Mouse (Mus musculus) layer of hippocampus, postnatal 10 days (tissue): Measurements from ENCODE around the gene Col5a1. TPM values are rescaled to one million over a fixed set of nuclear protein-coding genes. Genes with fewer than 3 reads are reported as not detected.

Experiments used
- DNase-seq, 2 experiments: peaks; one replicate each; pipeline ENCODE4 v3.0.0; 2021; ENCODE audit warnings: low spot score in 2 of 2
- total RNA-seq, 2 experiments: library from RNA; stranded (reverse); gene quantifications; 2 replicates each; pipeline ENCODE4 v1.2.3; 2021

Col5a1 gene
- total RNA-seq, 2 experiments from 2014 or later: 9.9 to 10.8 TPM

DNA sequence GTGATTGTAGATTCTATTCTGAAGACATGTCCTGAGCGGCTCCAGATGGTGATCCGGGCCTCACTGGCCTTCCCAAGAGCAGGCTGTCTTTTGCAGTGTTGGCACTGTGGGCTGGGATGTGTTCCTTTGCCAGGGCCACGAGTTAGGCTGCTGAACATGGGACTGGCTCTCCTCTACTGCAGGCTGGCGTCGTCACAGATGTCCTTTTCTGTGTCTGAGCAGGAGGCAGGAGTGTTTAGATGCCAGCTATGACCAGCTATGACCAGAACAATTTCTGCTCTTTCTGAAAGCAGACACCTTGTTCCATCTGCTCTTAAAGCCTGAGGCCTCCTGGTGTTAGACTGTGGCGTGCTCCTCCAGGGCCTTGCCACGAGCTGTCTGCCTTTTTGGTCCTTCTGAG, 31.9 kb downstream of the Col5a1 start:
- no peak for DNase-seq

DNA sequence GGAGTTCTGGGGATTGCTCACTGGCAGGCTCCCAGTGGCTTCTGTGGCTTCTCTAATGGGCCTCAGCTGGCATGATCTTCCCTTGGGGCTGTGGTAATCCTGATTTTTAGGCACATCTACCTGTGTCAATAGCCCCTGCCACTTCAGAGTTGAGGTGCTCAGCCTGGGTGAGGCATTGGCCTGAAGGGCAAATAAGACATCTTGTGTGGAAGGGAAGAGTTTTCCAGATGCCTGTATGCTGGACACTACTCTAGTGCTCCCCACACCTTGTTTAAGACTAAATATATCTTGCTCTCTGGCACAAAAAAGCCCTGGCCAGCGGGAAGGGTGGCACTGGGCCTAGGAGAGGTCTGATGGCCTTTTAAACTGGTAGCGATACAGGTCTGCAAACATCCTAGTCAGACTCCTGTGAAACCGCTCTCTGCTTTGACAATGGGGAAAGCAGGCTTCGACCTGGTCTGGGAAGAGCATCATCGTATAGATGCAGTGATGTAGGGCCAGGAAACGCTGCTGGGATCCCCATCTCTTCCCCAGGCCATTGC, 33.2 kb downstream of the Col5a1 start:
- DNase-seq: no peak

DNA sequence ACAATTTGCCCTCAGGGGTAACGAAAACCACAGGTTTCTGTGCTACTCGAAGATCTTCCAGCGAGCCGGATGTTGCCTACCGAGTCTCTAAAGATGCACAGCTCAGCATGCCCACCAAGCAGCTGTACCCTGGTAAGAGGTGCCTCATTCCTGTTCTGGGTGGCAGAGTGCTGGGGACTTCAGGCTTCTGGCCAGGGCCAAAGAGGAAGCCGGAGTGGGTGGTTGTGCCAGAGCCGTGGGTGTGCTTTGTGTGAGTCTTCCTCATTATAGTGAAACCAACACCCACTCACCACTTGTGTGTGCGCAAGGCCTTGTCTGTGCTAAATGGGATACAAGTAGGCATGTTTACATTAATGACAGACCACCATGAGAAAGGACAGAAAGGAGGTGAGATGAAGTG, 35.8 kb downstream of the Col5a1 start:
- no peak for DNase-seq

DNA sequence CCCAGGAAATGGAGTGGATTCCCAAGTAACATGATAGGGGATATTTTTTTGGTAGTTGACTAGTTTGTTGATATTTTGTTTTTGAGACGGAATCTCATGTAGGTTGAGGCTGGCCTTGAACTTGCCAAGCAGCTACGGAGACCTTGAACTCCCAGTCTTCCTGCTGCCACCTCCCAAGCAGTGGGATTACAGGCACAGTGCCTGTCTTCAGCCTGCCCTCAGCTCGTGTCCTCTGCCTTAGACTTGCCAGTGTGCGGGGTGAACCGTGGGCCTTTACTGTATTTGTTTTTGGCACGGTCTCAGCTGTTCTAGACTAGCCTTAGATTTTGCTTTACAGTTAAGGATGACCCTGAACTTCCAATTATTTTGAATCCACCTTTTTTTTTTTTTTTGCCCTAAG, 37.5 kb downstream of the Col5a1 start:
- no peak for DNase-seq

DNA sequence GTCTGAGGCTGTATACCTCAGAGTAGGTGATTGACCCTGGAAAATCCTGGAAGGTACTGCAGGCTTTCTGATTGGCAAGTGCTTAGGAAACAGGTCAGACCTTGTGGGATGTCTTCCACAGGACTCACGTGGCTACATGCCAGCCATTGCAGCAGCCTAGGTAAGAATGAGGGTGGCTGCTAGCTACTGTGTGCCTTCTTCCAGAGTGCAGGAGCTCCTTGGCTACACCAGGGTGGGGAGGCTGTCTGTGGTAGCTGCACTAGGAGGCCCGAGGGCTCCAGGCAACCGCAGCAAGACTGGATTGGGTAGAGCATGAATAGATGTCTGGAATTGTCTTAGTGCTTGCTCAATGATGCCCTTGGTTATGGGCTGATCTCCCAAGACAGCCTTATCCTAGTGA, 38.2 kb downstream of the Col5a1 start:
- no peak for DNase-seq

DNA sequence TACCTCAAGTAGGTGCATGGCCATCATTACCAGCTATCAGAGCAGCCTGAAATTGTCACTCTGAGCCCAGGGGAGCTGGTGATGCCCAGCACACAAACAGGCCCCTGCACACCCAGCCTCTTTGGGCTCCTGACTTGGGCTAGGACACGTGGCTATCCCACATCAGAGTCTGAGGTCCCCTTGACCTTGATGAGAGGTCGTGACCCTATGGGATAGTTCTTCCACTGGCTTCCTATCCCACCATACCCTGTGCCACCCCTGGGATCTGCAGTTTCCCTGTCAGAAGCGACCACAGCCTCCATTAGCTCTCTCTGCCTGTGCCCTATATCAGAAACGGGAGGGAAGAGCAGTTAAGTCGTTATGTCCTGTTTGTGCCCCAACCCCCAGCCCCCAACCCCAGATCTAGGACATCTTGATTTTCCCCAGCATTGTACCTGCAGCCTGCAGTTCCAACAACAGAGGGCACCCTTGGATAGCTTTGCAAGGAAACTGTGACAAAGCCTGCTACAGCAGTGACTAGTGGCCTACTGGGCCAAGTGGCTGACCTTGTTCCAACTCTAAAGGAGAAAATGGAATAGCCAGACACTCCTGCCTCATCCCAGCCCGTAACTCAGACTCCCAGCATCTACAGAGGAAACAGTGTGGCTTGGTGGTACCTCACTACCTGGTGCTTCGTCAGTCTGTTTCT, 40.4 kb downstream of the Col5a1 start:
- peak; percentile 82 to 87 for DNase-seq

DNA sequence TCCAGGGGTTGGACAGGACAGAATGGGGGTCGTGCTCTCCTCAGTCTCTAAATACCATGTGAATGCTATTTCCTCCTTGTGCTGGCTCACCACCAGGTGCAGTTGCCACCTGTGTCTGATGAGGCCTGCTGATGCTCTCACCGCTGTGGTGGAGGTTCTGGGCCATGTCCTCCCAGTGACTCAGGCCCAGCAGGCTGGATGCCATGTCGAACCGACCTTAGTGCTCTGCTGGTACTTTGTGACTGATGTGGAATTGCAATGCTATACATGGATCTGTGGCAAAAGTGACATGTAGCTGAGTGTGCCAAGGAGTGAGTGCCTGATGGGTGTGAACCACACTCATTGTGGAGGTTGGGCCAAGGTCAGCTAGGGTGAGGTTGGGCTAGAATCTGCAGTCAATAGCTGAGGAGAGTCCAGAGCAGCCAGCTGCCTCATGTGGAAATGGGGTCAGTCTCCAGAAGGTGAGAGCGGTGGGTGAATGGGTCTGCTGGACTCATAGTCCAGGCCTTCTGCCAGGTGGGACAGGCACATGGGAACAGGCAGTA, 44.3 kb downstream of the Col5a1 start:
- no peak for DNase-seq

DNA sequence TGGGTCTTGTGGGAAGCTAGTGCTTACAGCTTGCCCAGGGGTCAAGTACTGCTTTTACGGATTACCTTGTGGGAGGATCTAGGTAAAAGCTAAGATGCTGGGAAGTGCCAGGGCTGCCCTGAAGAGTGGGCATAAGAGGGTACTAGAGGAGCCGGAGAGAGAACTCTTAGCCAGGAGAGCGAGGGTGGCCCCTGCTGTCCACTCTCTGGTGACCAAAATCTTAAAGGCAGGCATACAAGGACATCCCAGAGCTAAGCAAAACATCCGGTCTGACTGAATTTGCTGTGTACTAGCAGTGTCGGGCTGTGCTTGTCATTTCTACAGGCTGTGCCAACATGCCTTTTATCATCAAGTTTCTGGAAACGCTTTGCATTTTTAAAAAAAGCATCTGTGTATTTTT, 44.9 kb downstream of the Col5a1 start:
- no peak for DNase-seq

DNA sequence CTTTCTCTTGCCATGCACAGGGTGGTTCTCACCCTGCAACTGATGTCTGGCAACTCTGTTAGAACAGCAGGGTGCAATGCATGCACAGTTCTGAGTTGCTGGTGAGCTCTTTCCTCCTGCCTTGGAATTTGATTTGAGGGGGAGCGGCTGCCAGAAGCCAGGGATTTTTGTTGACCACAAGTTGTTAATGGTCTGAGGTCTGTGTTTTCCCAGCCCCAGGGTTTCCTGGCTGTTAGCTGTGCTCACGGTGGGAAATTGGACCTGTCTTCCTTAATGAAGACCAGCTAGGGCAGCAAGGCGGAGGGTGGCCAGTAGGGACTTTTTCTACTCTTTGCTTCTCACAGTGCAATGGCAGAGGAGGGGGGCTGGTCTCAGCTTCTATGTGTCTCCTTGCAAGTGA, 45.7 kb downstream of the Col5a1 start:
- no peak for DNase-seq

DNA sequence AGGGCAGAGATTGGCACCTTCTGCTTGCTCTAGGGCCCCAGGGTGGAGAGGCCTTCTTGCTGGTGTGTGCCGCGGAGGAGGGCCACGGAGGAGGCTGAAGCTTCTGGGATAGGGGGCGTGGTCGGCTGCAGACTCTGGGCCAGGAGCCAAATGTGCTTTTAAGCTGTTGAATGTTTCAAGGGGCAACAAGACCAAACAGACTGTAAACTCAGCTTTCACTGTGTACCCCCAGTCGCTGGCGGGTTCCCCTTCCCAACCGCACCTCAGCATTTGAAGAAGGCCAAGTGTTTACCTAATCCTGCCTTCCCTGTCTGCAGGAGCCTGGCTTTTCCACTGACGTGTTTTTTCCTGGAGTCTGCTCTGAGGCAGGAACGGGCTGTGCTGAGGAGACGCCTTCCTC, 48.0 kb downstream of the Col5a1 start:
- DNase-seq: no peak

DNA sequence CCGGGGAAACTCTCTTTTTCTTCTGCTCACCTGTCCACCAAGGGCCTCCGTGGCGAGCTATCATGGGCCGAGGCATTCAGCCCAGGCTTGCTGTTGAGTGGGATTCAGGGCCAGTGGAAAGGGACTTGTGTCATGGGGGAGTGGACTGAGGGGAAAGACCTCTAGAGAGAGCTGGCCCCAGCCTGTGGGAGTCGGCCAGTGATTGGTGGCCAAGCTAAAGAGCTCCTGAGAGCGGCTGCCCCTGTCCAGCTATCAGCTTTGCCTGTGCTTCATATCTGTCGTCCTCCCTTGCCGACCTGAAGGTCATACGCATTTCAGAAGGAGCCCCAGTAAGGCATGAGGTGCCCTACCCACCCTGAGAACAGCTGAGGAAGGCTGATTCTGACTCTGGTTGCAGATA, 48.6 kb downstream of the Col5a1 start:
- DNase-seq: no peak

DNA sequence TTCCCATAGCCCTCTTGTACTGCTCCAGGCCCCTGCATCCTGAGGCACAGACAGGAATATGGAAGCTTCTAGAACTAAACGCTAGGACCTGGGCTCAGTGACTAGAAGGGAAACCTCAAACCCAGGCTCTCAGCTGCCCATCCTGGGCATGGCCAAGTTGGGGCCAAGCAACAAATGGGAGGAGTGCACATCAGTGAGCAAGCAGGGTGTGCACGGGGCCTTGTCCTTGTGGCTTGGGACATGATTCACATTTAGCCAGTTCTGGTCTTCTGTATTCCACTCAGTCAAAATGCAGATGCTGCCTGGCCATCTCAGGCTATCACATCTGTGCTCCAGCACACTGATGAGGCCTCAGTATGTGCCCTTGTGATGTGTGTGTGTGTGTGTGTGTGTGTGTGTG, 49.2 kb downstream of the Col5a1 start:
- DNase-seq: no peak

DNA sequence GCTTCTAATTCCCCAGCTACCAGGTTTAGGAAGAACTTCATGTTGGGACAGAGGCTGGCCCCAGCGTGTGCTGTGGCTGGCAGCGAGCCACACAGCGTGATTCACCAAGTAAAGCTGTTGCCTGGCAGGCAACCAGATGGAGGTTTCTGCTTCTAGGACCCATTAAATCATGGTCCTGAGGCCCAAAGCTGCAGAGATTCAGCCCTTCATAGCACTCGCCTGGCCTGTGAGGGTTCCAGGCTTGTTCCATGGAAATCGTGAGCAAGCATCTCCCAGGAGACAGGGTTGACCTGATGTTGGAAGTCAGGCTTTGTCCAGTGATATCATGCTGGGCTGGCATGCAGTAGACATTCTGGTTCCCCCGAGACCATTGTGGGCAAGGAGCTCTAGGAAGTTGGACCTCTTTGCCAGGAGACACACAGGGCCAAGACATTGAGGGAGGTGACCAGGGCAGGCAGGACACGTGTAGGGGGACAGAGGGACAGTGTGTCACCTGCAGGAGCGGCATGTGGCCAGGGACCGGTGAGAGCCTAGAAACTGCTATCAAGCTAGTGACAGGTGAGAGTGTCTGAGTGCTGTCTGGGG, 50.5 kb downstream of the Col5a1 start:
- DNase-seq: peak; percentile 43 to 45

DNA sequence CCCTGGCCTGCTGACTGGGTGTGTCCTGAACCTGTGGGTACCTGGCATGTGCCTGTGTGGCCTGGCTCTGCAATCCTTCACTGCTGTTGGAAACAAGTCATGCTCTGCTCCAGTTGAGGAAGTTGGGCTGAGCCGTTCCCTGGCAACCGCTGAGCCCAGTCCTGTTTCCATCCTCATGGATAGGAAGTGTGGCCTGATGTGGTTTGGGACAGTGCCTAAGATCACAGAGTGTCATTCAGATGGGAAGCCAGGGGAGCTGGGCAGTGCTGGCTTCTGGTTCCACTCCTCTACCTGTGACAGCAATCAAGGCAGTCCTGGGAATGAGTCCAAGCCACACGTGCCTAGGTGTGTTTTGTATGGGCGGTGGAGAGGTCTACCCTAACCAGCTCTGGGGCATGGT, 53.2 kb downstream of the Col5a1 start:
- no peak for DNase-seq

DNA sequence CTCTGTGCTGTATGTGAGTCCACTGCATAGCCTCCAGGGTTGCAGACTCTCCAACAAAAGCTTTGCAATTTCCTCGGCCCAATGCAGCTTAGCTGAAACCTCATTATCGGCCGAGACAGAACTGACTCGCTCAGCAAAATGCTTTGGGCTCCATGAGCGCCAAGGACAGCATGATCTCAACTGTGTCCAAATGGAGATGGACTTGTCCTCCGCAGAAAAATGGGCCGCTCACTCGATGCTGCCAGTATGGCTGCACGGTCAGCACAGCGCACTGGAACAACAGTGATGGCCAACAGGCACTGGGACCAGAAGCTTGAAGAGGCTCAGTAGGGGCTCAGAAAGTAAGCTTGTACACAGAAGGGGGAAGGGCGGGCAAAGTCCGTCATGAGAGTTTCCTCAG, 53.9 kb downstream of the Col5a1 start:
- no peak for DNase-seq

DNA sequence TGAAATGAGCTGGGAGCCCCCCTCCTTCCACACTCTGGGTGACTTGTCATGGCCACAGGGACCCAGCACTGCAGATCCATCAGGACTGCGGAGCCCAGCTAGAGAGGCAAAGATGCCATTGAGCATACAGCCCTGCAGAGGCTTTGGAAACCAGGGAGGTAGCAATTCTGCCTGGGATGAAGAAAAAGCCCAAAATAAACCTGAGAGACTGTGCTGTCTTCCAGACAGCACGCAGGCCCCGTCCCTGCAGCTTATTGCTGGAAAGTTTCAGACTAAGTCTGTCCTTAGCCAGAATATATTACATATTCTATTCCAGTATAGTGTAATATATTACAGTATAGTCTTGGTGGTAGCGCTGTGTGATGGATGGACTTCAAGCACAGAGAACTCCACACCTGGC, 61.0 kb downstream of the Col5a1 start:
- DNase-seq: no peak

DNA sequence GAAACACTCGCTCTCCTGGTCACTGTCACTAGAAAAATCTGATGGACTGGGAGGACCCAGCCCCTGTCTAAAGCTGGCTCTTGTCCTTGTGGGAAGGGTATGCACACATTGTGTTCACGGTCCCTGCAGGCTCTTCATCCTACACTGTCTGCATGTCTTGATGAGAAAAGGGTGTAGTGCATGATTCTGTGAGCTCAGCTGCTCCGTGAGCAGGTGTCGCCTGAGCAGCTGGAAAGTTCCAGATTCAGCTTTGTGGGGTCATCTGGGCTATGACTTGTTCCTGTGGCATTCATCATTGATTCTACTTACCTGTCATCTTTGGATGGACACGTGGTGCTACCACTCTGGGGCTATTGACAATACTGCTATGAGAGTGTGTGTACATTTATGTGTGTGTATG, 61.7 kb downstream of the Col5a1 start:
- DNase-seq: no peak

DNA sequence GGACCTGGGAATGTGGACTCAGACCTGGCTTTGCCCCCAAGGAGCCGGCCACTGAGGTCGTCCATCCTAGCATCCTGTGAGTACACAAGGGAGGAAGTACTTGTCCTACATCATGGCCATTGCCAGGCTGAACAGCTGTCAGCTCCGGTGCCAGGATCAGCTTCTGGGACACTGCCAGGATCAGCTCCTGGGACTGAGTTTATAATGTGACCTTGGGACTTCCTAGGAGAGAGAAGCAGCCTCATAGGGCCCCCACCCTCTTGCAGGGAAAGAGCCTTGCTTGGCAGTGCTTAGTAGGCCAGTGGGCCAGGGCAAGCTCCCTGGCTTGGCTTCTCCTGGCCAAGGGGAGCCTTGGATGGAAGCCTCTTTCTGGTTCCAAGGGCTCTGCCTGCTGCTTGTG, 67.6 kb downstream of the Col5a1 start:
- peak in 1 of 2 experiments; percentile 33 for DNase-seq

DNA sequence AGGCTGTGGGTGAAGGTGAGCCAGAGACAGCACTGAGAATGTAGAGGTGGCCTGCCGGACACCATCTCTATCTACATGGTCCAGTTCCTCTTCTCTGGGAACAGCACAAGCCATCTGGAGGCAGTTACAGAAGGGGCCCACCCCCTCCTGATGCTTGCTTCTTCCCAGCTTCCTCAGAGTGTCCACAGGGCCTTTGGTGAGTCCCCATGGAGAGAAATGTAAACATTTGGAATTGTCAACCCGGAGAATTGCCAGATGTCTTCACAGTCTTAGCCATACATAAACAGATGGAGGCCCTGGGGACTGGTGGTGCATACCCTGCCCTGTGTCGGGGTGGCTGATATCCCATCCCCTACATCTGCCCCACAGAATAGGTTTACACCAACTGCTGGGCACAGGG, 68.7 kb downstream of the Col5a1 start:
- no peak for DNase-seq

DNA sequence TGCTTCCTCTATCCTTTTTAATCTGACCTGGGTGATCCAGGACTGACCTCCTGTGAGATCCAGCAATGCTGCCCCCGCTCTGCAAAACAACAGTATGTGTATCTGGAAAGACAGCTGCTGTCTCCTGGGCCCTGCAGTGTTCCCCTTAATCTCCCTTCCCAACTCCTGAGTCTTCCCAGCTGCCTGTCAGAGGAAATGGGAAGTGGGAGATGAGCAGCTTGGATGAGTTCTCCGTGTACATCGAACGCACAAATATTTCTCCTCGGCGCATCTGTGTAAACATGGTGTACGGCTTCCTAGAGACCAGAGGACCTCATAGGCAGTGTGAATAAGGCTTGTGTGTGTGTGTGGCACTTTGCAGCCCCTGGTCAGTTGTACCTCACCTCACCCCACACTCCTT, 70.5 kb downstream of the Col5a1 start:
- no peak for DNase-seq

DNA sequence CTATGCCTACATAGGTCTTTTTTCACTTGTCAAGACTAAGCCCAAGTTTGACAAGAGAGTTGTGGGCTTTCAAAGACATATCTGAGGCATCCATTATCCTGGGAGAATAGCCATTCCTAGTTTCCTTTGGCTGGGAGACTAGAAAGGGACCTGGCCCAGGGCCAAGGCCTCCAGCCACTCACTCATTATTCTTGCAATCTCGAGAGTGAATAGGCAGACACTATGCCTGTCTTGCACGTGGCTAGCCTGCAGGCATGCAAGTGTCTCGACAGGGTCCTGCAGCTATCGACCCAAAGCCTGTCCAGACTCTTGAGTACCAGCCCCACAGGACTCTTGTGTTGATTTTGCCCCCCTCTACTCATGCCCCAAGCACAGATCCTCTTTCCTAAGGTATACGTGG, 71.0 kb downstream of the Col5a1 start:
- no peak for DNase-seq

DNA sequence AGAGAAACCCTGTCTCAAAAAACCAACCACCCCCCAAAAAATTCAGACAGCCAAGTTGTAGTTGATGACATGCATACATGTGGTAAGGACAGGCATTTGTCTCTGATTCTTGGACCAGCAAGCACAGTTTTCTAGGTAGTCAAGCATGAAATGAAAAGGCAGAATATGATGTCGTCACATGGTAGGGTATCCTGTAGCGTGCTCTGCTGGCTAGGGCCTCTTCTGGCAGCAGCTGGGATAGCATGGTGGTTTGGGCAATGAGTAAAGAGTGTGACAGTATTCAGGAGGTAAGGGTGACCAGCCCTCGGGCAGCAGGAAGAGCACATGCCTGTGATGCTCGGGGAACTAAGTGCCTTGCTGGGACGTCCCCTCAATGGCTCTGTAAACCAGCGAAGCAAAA, 73.0 kb downstream of the Col5a1 start:
- no peak for DNase-seq

DNA sequence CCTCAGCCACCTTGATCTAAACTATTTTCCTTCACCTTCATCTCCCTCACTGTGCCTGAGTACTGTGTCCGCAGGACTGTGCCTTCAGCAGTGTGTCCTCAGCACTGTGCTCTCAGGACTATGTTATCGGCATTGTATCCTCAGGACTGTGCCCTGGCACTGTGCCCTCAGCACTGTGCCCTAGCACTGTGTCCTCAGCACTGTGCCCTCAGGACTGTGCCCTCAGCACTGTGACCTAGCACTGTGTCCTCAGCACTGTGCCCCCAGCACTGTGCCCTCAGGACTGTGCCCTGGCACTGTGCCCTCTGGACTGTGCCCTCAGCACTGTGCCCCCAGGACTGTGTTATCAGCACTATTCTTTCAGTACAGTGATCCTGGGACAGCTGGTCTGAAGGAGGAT, 75.0 kb downstream of the Col5a1 start:
- DNase-seq: no peak
